Mouse (Mus musculus) spleen, postnatal 36 days (tissue): ENCODE results near the gene Ube2r2.

ENCODE experiments used
- DNase-seq, 2 experiments: peaks; one replicate each; pipeline ENCODE4 v3.0.0; 2022; ENCODE audit warnings: low spot score in 2 of 2, mixed read lengths in 1 of 2

Gene Ube2r2

DNA sequence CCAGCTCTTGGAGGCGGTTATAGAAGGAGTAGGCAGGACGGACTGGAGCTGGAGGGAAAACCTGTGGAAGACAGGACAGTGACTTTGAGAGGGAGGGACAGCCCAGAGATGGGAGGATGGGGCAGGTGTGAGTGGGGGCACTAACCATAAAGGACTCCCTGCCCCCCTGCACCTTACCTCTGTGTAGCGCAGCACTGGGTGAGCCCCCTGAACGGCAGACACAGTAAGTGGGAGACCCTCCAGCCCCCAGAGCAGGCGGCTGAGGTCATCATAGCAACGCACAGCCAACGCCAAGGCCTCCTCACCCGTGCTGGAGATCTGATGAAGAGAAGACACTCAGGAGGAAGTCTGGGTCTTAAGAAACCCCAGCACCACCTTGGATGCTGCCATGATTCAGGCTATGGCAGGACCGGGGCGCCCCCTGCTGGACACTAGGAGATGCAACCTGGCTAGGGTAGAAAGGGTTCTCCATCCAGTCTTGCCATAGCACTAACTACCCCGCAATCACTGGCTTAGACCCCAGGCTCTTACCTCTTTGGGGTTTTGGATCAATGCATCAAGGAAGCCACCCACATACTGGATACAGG lies 16.7 kb upstream of the Ube2r2 start:
- DNase-seq = peak; percentile 38 to 59

DNA sequence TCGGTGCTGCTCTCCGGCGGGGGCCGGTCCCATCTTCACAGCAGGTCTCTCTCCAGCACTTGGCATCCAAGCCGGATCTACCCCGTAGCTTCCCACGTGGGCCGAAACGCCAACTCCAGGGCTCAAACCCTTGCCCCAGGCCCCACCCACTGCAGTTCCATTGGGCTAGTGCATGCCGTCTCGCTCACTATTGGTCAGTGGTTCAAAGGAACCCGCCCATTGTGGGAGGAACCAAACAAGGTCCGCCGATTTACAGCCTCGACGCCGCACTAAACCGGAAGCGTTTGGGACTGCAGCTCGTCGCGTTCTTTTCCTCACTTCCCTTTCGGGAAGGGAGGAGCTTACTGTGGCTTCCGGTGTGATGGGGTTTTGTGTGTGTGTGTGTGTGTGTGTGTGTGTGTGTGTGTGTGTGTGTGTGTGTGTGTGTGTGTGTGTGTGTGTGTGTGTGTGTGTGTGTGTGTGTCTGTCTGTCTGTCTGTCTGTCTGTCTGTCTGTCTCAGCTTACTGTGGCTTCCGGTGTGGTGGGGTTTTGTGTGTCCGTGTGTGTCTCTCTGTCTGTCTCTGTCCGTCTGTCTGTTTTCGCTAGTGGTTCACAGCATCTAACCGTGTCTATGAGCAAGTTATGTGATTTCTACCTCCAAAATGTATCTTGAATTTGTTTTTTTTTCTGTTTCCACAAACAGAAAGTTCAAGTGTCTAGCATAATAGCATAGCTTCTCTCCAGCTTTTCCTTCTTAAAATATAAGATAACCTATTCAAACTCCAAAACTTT lies 11.2 kb upstream of the Ube2r2 start, which contains the start of gene Nol6:
Gene Nol6 (minus strand): TSS at position 276 of the 772 bp plus-strand sequence.
- DNase-seq = peak; percentile 98 to 99

- peak; percentile 69 to 76 for DNase-seq
Measured at GRCm38 (mm10) chr4:41129406-41129805, 6.1 kb upstream of the Ube2r2 start.

DNA sequence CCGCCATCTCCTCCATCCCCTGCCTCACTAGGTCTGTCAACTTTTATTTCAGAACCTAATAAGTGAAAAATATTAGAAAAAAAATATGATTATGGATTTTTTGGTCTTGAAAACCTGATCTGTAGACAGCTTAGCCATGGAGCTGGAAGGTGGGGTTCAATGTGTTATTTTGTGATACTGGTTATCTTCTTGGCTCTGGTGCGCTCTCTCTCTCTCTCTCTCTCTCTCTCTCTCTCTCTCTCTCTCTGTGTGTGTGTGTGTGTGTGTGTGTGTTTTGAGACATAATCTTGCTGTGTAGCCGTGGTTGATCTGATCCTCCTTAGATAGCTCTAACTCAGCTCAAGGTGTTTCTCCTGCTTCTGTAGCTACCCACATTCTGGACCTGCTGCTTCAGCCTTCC lies 5.7 kb upstream of the Ube2r2 start:
- DNase-seq = peak in 1 of 2 experiments; percentile 41

GRCm38 (mm10) chr4:41132471-41132870 lies 3.1 kb upstream of the Ube2r2 start:
- DNase-seq = peak; percentile 25 to 58

DNA sequence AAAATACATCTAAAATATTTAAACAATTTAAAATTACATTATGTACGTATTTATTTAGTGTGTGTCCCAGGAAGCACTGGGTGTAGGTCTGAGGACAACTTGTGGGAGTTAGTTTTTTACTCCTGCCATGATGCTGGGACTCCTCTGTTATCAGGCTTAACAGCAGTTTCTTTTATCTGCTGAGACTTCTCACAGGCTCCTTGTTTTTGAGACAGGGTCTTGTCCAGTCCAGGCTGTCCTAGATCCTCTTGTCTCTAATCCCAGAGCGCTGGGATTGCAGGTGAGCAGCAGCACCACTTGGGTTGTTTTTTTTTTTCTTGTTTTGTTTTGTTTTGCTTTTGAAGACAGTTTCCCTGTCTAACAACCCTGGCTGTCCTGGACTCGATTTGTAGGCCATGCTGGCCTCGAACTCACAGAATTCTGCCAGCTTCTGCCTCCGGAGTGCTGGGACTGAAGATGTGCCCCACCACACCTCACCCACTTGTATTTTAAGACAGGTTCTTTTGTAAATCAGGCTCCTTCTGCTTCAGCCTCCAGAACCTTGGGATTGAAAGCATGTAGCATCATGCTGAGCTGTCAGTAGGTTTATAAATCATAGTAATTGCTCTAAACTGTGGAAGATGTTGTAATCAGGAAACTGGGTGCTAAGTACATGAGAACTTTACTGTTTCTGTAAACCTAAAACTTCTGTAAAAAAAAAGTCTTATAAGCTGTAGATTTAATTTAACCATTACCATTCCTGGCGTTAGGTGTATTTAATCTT lies 1.8 kb upstream of the Ube2r2 start:
- DNase-seq = peak; percentile 19 to 47

- peak; percentile 69 for DNase-seq
Measured at GRCm38 (mm10) chr4:41134935-41135710, 420 bp upstream of the Ube2r2 start.

- DNase-seq = peak in 1 of 2 experiments; percentile 35
Measured at GRCm38 (mm10) chr4:41136454-41136805, 887 bp downstream of the Ube2r2 start.

- no peak for DNase-seq
Measured at GRCm38 (mm10) chr4:41136811-41137210, 1.3 kb downstream of the Ube2r2 start.

DNA sequence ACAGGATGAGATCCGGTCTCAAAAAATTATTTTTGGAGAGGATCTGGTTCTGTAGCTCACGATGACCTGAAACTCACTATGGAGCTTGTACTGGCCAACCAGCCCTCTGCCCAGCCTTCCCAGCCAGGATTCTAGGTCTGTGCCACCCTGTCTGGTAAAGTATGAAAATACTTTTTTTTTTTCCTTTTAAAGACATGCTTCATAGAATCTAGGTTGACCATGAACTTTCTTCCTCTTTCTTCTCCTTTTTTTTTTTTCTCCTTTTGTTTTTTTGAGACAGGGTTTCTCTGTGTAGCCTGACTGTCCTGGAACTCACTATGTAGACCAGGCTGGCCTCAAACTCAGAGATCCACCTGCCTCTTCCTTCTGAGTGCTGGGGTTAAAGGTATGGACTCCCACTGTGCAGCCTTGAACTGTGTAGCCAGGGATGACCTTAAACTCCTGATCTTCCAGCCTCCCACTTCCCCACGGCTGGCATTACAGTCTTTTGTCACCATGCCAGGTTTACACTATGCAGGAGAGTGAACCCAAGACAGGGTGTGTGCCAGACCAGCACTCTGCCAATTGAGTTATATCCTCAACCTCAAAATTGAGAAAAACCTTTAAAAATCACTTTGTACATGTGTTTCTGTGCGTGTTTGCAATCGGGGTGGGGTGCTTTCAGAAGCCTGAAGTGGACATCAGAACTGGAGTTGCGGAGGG lies 4.8 kb downstream of the Ube2r2 start:
- no peak for DNase-seq

DNA sequence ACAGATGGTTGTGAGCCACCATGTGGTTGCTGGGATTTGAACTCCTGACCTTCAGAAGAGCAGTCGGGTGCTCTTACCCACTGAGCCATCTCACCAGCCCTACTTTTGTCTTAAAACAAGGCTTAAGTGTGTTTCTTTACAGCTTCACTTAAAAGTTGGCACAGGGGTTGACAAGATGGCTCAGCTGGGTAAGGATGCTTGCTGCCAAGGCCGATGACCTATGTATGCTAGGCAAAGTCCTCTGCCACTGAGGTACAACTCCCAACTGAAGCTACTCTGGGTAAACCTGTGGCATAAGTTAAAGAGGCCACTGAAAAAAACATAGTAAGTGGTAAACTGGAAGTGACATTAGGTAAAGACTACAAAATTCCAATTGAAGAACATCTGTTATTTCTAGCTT lies 7.1 kb downstream of the Ube2r2 start:
- no peak for DNase-seq

DNA sequence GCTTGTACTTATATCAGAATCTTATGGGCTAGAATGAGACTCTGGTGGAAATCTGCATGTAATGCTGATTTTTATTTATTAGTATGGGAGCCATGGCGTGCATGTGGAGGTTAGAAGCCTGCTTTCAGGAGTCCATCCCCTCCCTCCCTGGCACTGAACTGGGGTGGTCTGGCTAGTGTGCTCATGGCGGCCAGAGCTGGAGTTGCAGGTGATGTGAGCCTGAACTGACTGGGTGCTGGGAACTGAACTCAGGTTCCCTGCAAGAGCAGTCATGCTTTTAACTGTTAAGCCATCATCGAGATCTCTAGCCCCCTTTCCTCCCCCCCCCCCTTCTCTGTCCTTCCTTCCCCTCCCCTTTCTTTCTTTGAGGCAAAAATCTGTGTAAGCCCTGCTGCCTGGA lies 14.3 kb downstream of the Ube2r2 start:
- DNase-seq = no peak

DNA sequence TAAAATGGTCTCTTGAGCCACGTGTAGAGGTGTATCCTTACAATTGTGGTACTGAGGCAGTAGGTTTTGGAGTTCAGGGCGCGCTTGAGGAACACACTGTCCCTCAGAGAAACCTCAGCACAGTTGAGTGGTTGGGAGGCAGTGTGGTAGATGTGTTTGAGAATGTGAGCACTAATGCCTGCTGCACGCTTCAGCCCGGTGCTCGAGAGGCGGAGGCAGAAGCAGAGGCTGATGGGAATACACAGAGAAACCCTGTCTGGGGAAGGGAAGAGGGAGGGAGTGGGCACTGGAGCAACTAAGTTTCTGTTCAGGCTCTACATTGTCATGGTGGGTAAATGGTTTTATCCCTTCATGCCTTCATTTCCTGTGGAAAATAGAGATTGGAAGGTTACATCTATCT lies 15.6 kb downstream of the Ube2r2 start:
- no peak for DNase-seq

- no peak for DNase-seq
Measured at GRCm38 (mm10) chr4:41153146-41153545, 17.6 kb downstream of the Ube2r2 start.

DNA sequence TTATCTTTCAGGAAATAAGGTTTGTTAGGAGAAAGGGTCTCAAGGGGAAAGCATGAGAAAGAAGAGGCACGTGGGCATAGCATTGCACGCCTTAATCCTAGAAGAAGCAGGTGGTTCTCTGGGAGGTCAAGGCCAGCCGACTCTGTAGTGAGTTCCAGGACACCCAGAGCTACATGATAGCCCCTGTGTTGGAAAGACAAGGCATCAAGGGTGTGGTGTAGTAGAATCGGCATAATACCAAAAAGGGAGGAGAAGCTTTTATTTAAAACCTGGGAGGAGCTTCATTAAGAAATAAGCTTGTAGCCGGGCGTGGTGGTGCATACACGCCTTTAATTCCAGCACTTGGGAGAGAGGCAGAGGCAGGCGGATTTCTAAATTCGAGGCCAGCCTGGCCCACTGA lies 21.4 kb downstream of the Ube2r2 start:
- no peak for DNase-seq

DNA sequence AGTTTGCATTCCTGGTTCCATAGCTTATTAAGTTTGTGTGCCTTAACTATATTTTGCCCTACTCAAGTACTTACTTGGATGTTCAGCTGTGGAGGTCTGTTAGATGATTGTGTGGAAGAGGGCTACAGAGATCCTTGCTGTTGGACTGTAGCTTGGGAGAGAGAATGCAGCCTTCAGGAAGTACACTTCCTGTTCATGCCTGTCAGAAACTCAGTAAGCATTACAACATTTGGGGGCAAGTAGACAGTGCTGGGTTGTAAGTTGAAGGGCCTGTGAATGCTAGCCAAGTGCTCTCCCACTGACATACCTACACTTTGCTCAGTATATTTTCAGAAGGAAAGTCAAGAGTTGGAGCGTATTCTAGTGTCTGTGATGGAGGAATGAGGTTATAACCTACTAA lies 22.7 kb downstream of the Ube2r2 start:
- no peak for DNase-seq

DNA sequence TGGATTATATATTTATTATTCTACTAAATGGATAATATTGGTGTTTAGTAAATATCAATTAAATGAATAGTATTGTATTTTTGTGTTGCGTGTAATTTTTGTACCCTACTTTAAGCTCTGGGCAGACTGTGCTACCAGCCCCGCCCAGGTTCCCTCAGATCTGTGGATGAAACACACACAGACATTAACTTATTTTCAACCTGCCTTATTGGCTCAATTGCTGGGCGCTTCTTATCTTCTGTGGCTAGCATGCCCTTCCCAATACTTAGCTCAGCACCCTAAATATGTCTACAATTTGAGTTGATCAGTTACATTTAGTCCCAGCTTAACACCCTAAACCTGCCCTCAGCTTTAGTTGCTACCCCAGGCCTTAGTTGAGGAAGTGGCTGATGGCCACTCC lies 25.7 kb downstream of the Ube2r2 start:
- DNase-seq = no peak

DNA sequence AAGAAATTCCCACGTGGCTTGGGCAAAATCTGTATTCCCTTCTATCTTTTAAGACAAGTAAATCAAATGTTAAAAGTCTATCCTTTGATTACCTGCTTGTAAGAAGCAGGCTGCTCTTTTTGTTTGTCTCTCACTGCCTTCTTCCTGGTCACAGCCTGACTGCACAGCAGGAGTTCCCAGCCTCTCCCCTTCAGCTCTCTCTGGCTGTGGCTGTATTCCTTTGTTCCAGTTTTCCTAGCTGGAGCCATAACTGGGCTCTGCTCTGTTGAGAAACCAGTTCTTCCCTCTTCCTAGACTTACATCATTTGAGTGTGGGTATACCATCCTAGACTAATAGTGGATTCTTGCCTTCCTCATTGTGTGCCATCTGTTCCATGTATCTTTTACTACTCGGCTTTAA lies 29.4 kb downstream of the Ube2r2 start:
- no peak for DNase-seq

DNA sequence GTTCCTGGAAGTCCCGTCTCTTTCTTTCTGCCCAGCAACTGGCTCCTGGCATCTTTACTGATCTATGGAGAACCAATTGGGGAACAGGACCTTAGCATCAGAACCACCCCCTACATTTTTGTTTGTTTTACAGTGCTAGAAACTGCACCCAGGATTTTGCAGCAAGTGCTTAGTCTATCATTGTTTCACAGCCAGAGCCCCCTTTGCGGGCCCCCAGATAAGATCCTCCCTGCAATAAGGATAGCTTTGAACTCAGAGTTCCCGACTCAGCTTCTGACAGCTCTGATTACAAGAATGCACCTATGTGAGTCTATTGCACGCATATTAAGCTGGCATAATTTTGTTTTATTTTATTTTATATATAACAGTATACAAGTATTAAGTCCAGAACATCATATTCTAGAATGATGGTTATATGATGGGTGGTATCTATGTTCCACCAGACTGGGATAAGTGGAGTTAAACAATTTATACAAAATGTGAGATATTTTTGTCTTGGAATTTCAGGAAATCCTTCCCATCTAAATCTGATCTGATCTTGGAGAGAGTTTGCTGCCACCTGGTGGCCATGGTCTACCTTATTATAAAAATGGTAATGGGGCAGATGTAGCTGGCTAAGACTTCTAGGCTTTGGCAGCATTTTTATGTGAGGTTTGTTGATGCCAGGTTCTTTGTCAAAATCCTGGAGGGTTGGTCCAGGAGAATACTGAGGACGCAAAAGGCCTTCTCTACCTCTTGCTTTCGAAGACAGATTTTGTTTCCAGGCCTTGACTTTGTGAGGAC lies 30.3 kb downstream of the Ube2r2 start:
- peak; percentile 15 to 47 for DNase-seq

GRCm38 (mm10) chr4:41170970-41171369 lies 35.4 kb downstream of the Ube2r2 start:
- no peak for DNase-seq

DNA sequence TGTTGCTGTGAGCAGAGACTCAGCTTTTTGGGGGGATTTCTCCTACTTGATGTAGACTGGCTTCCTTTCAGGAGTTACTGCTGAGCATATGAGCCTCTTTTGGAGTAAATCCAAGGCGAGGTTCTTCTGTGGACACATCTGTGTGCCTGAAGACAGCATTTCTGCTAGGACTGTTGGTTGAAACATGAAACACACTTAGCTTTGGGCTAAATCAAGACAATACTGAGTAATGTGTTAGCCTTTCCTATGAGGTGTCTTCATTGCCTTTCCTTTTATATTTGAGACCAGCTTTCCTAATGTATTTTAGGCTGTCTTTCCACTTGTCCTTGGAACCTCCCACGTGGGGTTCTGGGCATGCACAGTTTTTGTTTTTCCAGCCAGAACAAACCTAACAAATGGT lies 39.1 kb downstream of the Ube2r2 start:
- DNase-seq = no peak
